Mouse (Mus musculus) midbrain, embryonic 14.5 days (tissue): ENCODE measurements at regions not wholly inside any gene's neighbourhood (a gene's known extent, or its start where the extent isn't known, plus 50 kb on each side); places are given as distances from the start of the nearest gene placed in this dataset.

Source experiments
- ATAC-seq: fragments of 200-750 bp; cut with Nextera tagmentation; 2 replicates; pipeline ENCODE4 v1.8.0; 2017; ENCODE audit warnings: moderate number of reproducible peaks, moderate library complexity; ENCODE audit not compliant: low FRiP score, low TSS enrichment
- DNase-seq: peaks from one replicate; pipeline ENCODE4 v3.0.0-alpha.2; 2015
- H3K27ac ChIP-seq: fragments of 300-500 bp; sonication (generic); replicated peaks from 2 replicates; pipeline ENCODE4 v1.5.1; 2014; ENCODE audit warnings: mild to moderate bottlenecking, low read depth, low read length, moderate library complexity
- H3K27me3 ChIP-seq: fragments of 300-500 bp; sonication (generic); 2 replicates; pipeline ENCODE4 v1.6.1; 2014; ENCODE audit warnings: low read length, control low read depth, mixed read lengths; ENCODE audit not compliant: control insufficient read depth, insufficient read depth
- H3K36me3 ChIP-seq: fragments of 300-500 bp; sonication (generic); 2 replicates; pipeline ENCODE4 v1.6.1; 2014; ENCODE audit warnings: low read length, control low read depth; ENCODE audit not compliant: control insufficient read depth, insufficient read depth
- H3K4me1 ChIP-seq: fragments of 300-500 bp; sonication (generic); 2 replicates; pipeline ENCODE4 v1.6.1; 2014; ENCODE audit warnings: mild to moderate bottlenecking, antibody characterized with exemption, low read length, control low read depth; ENCODE audit not compliant: control insufficient read depth, insufficient read depth
- H3K4me2 ChIP-seq: fragments of 300-500 bp; sonication (generic); 2 replicates; pipeline ENCODE4 v1.6.1; 2014; ENCODE audit warnings: mild to moderate bottlenecking, low read length, moderate library complexity
- H3K4me3 ChIP-seq: fragments of 300-500 bp; sonication (generic); replicated peaks from 2 replicates; pipeline ENCODE4 v1.5.1; 2014; ENCODE audit warnings: low read depth, low read length
- H3K9ac ChIP-seq: fragments of 300-500 bp; sonication (generic); replicated peaks from 2 replicates; pipeline ENCODE4 v1.6.1; 2014; ENCODE audit warnings: mild to moderate bottlenecking, low read length, moderate library complexity
- H3K9me3 ChIP-seq: fragments of 300-500 bp; sonication (generic); 2 replicates; pipeline ENCODE4 v1.6.1; 2016; ENCODE audit warnings: low read length, control low read depth, mixed read lengths; ENCODE audit not compliant: control insufficient read depth
- WGBS: fragments of 180-500 bp; shearing (Covaris S2); extraction: QIAGEN DNeasy Blood & Tissue Kit; methylation state at CpG from one replicate; pipeline ENCODE4 v1.1.7; 2014; 5-methylcytosine and 5-hydroxymethylcytosine counted together

GRCm38 (mm10) chr10:9537686-9538085 is 137.3 kb downstream of the Samd5 start:
- Histone ChIP-seq H3K36me3 (no peaks in the 10 kb centered on the region), H3K4me3 (no peak overlapping the region), H3K9ac (no peak overlapping the region), H3K4me2 (no peak overlapping the region), H3K9me3 (no peaks in the 10 kb centered on the region), H3K27me3 (no peaks in the 10 kb centered on the region), H3K27ac (no peak overlapping the region), H3K4me1 (peaks cover 20% of the 10 kb centered on the region)
- DNase-seq, result no peak
- no peak for ATAC-seq
- WGBS, result 87% methylated on average over 3 of the region's 3 CpGs

- Histone ChIP-seq H3K36me3 (no peaks in the 10 kb centered on the region), H3K4me1 (peaks cover 23% of the 10 kb centered on the region), H3K4me2 (no peak overlapping the region), H3K27me3 (no peaks in the 10 kb centered on the region), H3K4me3 (no peak overlapping the region), H3K9ac (no peak overlapping the region), H3K9me3 (no peaks in the 10 kb centered on the region), H3K27ac (no peak overlapping the region)
- DNase-seq (no peak), ATAC-seq (peak; percentile 58; the same call in 1 of the 2 replicates)
- 19% methylated on average over 8 of the region's 8 CpGs for WGBS
These were observed 140.5 kb downstream of the Samd5 start for GRCm38 (mm10) chr10:9534552-9534951.

- Histone ChIP-seq H3K4me3 (no peak overlapping the region), H3K36me3 (no peaks in the 10 kb centered on the region), H3K4me2 (no peak overlapping the region), H3K9me3 (no peaks in the 10 kb centered on the region), H3K27me3 (no peaks in the 10 kb centered on the region), H3K27ac (no peak overlapping the region), H3K4me1 (peaks cover 25% of the 10 kb centered on the region), H3K9ac (no peak overlapping the region)
- ATAC-seq (no peak), DNase-seq (no peak)
- WGBS, result 13% methylated on average over 2 of the region's 2 CpGs
These were observed 141.7 kb downstream of the Samd5 start for GRCm38 (mm10) chr10:9533283-9533682.

GRCm38 (mm10) chr10:9531931-9532330 is 143.1 kb downstream of the Samd5 start:
- H3K9me3 ChIP-seq, result no peaks in the 10 kb centered on the region
- H3K4me1 ChIP-seq, result peaks cover 25% of the 10 kb centered on the region
- H3K9ac ChIP-seq, result no peak overlapping the region
- 31% methylated on average over 5 of the region's 5 CpGs for WGBS
- ATAC-seq (no peak), DNase-seq (no peak)
- no peak overlapping the region for H3K27ac ChIP-seq
- no peak overlapping the region for H3K4me3 ChIP-seq
- H3K27me3 ChIP-seq, result no peaks in the 10 kb centered on the region
- no peaks in the 10 kb centered on the region for H3K36me3 ChIP-seq
- no peak overlapping the region for H3K4me2 ChIP-seq

- H3K27ac ChIP-seq, result 0 out of 2 replicates have a peak overlapping the region, but pooled peaks have one; percentile 13
- H3K4me3 ChIP-seq, result no peak overlapping the region
- H3K36me3 ChIP-seq, result no peaks in the 10 kb centered on the region
- H3K4me2 ChIP-seq, result no peak overlapping the region
- ATAC-seq (no peak), DNase-seq (no peak)
- WGBS, result 54% methylated on average over 7 of the region's 7 CpGs
- peaks cover 19% of the 10 kb centered on the region for H3K4me1 ChIP-seq
- H3K9me3 ChIP-seq, result no peaks in the 10 kb centered on the region
- H3K27me3 ChIP-seq, result no peaks in the 10 kb centered on the region
- no peak overlapping the region for H3K9ac ChIP-seq
These were observed 145.6 kb downstream of the Samd5 start for GRCm38 (mm10) chr10:9529408-9529807.

GRCm38 (mm10) chr10:9528066-9528465 is 146.9 kb downstream of the Samd5 start:
- H3K36me3 ChIP-seq, result no peaks in the 10 kb centered on the region
- 73% methylated on average over 4 of the region's 4 CpGs for WGBS
- no peak for DNase-seq
- ATAC-seq, result no peak
- H3K4me1 ChIP-seq, result peaks cover 6% of the 10 kb centered on the region; the same call in 1 of the 2 replicates
- H3K9me3 ChIP-seq, result no peaks in the 10 kb centered on the region
- H3K9ac ChIP-seq, result no peak overlapping the region
- no peak overlapping the region for H3K4me3 ChIP-seq
- no peak overlapping the region for H3K27ac ChIP-seq
- H3K27me3 ChIP-seq, result no peaks in the 10 kb centered on the region
- no peak overlapping the region for H3K4me2 ChIP-seq

GRCm38 (mm10) chr10:9509764-9510390 is 165.1 kb downstream of the Samd5 start:
- no peaks in the 10 kb centered on the region for H3K27me3 ChIP-seq
- H3K4me2 ChIP-seq, result peak overlapping the region; percentile 31
- no peaks in the 10 kb centered on the region; the same call in 1 of the 2 replicates for H3K9me3 ChIP-seq
- H3K27ac ChIP-seq, result peak overlapping the region; percentile 62
- no peak overlapping the region for H3K9ac ChIP-seq
- H3K36me3 ChIP-seq, result no peaks in the 10 kb centered on the region
- peak; percentile 78; the same call in 1 of the 2 replicates for ATAC-seq
- peaks cover 14% of the 10 kb centered on the region for H3K4me1 ChIP-seq
- 18% methylated on average over 12 of the region's 12 CpGs for WGBS
- peak; percentile 71 for DNase-seq
- no peak overlapping the region for H3K4me3 ChIP-seq

DNA sequence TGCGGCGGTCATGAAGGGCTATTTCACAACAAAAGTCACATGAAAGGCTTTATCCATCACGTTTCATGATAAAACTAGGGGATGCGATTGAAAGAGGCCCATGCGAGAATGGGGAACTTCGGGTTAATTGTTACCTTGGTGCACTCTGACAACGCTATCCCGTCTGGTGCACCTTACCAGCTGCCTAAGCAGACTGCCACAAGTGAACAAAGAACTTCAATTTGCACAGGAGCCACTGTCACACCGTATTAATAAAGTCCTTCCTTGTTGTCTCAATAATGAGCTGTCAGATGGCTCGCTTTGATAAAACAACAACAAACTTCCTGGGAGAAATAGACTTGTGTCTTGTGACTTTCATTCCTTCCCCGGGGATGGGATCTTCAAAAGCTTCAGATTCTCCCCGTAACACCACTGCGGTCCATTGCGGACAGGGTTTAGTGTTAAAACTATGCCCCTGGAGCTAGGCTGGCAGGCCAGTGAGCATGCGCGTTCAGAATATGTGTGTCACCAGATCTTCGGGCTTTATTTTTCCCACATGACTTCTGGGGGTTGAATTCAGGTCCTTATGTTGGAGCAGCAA is 165.8 kb downstream of the Samd5 start:
- DNase-seq, result peak; percentile 75
- ATAC-seq, result peak; percentile 71; the same call in 1 of the 2 replicates
- no peak overlapping the region for H3K9ac ChIP-seq
- no peaks in the 10 kb centered on the region for H3K36me3 ChIP-seq
- H3K27me3 ChIP-seq, result no peaks in the 10 kb centered on the region
- WGBS, result 22% methylated on average over 17 of the region's 17 CpGs
- H3K9me3 ChIP-seq, result no peaks in the 10 kb centered on the region
- peak overlapping the region; percentile 62; the same call in 1 of the 2 replicates for H3K27ac ChIP-seq
- peaks cover 16% of the 10 kb centered on the region for H3K4me1 ChIP-seq
- H3K4me2 ChIP-seq, result peak overlapping the region; percentile 31
- H3K4me3 ChIP-seq, result no peak overlapping the region
